Mouse (Mus musculus) heart, adult 2 months (tissue): ENCODE data around the gene Tmem218.

Source experiments
- CTCF ChIP-seq: fragments of 200-600 bp; IDR thresholded peaks from 2 replicates; pipeline ENCODE4 v1.8.1; 2022; ENCODE audit warnings: antibody characterized with exemption, mild to moderate bottlenecking, moderate library complexity
- EP300 ChIP-seq: fragments of 200-500 bp; IDR thresholded peaks from 2 replicates; pipeline ENCODE4 v1.6.1; 2011; ENCODE audit warnings: low read depth, low read length, control low read depth; ENCODE audit not compliant: insufficient read depth
- POLR2A ChIP-seq: fragments of 200-500 bp; IDR thresholded peaks from 2 replicates; pipeline ENCODE4 v1.6.1; 2011; ENCODE audit warnings: mild to moderate bottlenecking, low read depth, low read length, control low read depth; ENCODE audit not compliant: insufficient read depth

DNA sequence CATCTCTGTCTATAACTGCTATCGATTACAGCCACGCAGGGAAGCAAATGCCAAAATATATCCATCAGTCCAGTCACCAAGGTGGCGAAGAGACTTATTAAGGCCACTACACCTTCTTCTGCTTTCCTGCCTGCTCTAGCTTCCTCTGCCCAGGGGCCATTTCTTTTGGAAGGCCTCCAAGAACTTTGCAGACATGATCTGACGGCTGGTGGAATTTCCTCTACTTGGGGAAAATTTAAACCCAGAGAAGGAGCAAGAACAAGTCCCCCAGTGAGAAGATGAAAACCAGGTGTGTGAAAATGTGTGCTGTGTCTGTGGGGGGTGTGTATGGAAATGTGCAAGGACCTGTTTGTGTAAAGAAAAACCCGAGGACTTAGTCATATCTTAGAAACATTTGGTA, 34.6 kb upstream of the Tmem218 start:
- TF ChIP-seq CTCF (no peak), POLR2A (no peak), EP300 (no peak)
